Mouse (Mus musculus) cortical plate, adult 2 months (tissue): ENCODE data around the gene Prss33.

Source experiments
- CTCF ChIP-seq: fragments of 200-500 bp; IDR thresholded peaks from 2 replicates; pipeline ENCODE4 v1.5.1; 2011; ENCODE audit warnings: mild to moderate bottlenecking, control low read depth, low read length; ENCODE audit not compliant: insufficient read depth; ENCODE audit errors: extremely low read depth
- POLR2A ChIP-seq: fragments of 200-500 bp; IDR thresholded peaks from 2 replicates; pipeline ENCODE4 v1.6.1; 2011; ENCODE audit warnings: mild to moderate bottlenecking, low read length, control low read depth; ENCODE audit not compliant: insufficient read depth; ENCODE audit errors: extremely low read depth

DNA sequence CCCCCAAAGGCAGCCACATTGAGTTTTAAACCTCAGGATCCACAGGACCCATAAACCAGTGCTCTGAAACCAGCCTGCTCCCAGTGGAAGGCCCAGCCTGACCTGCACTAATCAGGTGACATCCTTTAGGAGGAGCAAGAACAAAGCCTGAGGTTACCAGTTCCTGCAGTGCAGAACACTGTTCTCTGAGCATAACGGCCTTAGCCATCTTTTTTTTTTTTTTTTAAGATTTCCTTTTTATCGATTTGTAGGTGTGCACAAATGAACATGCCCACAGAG is 44.8 kb downstream of the Prss33 start:
- no peak for TF ChIP-seq CTCF
- no peak for TF ChIP-seq POLR2A
